Mouse (Mus musculus): Measurements from ENCODE around the gene Hoxd8. TPM values are rescaled to one million over a fixed set of nuclear protein-coding genes. Genes with fewer than 3 reads are reported as not detected.

The Hoxd8 gene
- 36.4 and 40.8 TPM in 2 replicates for polyA plus RNA-seq (2015; fragmentation: Nextera tagmentation; extraction: Ambion mirVana)

DNA sequence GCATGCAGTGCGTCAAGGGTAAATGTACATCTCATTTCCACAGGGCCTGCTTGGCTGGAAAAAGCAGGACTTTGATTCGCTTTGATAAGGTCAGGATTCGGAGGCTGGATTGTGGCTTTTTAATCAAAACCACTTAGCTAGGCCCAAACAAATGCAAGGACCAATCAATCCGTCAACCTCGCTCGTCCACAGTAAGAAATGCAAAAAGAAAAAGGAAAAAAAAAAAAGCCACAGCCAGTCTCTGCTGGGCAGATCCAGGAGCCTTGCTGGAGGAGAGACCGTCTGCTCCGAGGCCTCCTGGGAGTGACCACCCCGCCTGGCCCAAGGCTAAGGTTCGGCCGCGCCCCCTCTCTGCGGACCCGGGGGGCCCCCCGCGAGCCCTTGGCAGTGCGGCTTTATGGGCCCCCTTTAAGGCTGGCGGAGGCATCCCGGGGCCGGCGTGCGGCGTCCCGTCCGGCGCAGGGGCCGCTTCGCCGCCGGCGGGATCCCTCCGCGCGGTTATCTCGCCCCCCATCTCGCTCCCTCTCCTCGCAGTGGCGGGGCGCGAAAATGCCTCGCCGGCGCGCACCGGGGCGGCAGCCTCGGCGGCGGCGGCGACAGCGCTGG lies at the start of gene Hoxd8:
Gene Hoxd8 (plus strand): TSS at position 223 of the 606 bp plus-strand sequence.
- Histone ChIP-seq H3K4me3 (replicated peaks) (peak within 1 kb of the TSS; percentile 79), H3K27ac (peak within 1 kb of the TSS; percentile 100)

DNA sequence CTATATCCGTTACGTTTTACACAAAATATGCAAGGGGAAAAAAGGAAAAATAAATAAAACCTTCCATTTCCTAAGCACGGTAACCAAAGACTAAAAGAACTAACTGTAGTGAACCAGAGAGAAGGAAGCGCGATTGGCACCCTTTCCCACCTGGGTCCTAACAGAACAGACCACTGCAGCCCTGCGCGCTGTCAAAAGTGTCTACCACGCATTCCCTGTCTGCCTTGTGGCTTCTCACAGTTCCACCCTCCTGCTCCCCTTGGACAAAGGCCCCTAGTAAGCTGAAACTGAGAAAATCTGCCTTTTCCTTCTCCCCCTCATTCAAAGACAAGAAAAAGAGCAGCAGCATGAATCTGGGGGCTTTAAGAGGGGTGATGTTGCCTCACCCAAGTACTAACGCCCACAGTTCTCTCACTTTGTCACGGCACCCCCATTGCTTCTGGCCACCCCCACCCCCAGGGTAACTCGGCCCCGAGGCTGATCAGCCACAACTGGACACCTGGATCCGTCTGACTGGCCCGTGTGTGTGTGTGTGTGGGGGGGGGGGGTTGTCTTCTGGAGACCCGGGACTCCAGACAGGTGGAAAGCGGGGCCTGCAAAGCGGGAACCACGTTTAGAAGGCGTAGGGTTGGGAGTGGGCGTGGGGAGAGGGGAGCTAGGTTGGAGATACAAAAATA lies 49.5 kb upstream of the Hoxd8 start:
- Histone ChIP-seq H3K4me3 (replicated peaks) (no peak overlapping the region; the same call in 1 of the 2 replicates), H3K36me3 (no peaks in the 10 kb centered on the region), H3K27me3 (peaks cover 89% of the 10 kb centered on the region), H3K9me3 (replicated peaks) (no peaks in the 10 kb centered on the region), H3K9ac (no peak overlapping the region), H3K4me2 (no peak overlapping the region), H3K27ac (no peak overlapping the region), H3K4me1 (peaks cover 27% of the 10 kb centered on the region)
- 5% methylated on average over 20 of the region's 20 CpGs for WGBS
- ATAC-seq (replicated peaks; ENCODE audit: low FRiP score) = no peak

More for the DNA sequence above, at the start of gene Hoxd8:
- H3K4me1 ChIP-seq = peaks cover 54% of the 10 kb centered on the region
- peak within 1 kb of the TSS; percentile 95 for H3K9ac ChIP-seq
- no peaks in the 10 kb centered on the region for H3K36me3 ChIP-seq
- H3K4me2 ChIP-seq = peak within 1 kb of the TSS; percentile 75
- under 1% methylated on average over 36 of the region's 52 CpGs for WGBS
- 0 out of 2 replicates have a peak, but pooled peaks cover 7% of the 10 kb centered on the region for H3K27me3 ChIP-seq
- ATAC-seq (replicated peaks; ENCODE audit: low FRiP score) = peak; percentile 73
- no peaks in the 10 kb centered on the region for H3K9me3 ChIP-seq (replicated peaks)

DNA sequence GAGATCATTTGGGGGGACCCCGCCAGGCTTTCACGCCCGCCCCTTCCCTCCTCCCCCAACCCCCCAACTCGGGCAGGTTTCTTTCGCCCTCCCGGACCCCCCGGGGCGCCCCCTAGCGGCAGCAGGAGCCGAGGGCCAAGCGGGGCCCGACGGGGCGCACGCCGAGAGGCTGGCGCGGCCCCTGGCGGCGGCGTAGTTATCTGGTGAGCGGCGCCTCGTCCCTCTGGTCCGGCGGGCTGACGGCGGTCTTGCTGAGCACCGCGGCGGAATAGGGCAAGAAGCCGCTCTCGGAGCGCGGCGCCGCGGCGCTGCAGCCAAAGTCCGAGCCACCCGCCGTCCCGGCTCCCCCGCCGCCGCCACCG lies 49.0 kb upstream of the Hoxd8 start:
- Histone ChIP-seq H3K9ac (no peak overlapping the region), H3K27ac (no peak overlapping the region), H3K9me3 (replicated peaks) (no peaks in the 10 kb centered on the region), H3K4me2 (peak overlapping the region; percentile 64), H3K4me3 (replicated peaks) (peak overlapping the region; percentile 46), H3K36me3 (no peaks in the 10 kb centered on the region), H3K4me1 (peaks cover 27% of the 10 kb centered on the region), H3K27me3 (peaks cover 89% of the 10 kb centered on the region)
- WGBS = under 1% methylated on average over 46 of the region's 47 CpGs
- ATAC-seq (replicated peaks; ENCODE audit: low FRiP score) = peak; percentile 50; the same call in 1 of the 2 replicates

DNA sequence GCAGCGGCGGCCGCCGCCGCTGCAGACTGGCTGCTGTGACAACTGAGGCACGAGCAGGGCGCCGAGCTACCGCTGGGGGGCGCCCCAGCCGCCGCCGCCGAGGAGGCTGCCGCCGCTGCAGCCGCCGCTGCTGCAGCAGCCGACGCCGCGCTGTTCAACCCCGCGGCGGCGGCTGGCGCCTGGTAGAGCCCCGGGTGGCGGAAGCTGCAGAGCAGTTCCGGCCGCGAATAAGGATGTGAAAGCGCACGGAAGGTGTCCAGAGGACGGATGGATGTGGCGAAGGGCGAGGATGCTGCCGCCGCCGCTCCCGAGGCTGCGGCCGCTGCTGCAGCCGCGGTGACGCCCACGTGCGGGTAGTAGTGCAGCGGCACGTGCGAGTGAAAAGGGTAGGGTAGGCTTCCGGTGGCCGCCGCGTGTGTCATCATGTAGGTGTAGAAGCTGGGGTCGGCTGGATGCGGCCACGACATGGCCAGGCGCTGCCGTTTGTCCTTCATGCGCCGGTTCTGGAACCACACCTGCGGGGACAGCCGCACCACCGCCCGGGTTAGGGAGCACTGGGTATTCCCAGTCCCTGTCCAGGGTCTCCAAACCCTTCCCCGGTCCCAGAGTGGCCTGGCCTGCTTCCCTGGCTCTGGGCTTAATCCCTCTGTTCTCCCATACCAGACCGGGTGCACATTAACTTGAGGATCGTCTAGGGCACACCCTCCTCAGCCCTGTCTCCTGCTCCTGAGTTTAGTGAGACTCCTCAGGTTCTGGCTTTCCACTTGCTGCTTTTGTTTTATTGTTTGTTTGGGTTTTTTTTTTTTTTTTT lies 48.4 kb upstream of the Hoxd8 start:
- ATAC-seq (replicated peaks; ENCODE audit: low FRiP score) = peak; percentile 49; the same call in 1 of the 2 replicates
- Histone ChIP-seq H3K4me1 (peaks cover 30% of the 10 kb centered on the region), H3K4me2 (peak overlapping the region; percentile 64), H3K4me3 (replicated peaks) (peak overlapping the region; percentile 46), H3K27ac (no peak overlapping the region), H3K36me3 (no peaks in the 10 kb centered on the region), H3K9me3 (replicated peaks) (no peaks in the 10 kb centered on the region), H3K27me3 (peaks cover 89% of the 10 kb centered on the region), H3K9ac (no peak overlapping the region)
- 1% methylated on average over 61 of the region's 69 CpGs for WGBS

DNA sequence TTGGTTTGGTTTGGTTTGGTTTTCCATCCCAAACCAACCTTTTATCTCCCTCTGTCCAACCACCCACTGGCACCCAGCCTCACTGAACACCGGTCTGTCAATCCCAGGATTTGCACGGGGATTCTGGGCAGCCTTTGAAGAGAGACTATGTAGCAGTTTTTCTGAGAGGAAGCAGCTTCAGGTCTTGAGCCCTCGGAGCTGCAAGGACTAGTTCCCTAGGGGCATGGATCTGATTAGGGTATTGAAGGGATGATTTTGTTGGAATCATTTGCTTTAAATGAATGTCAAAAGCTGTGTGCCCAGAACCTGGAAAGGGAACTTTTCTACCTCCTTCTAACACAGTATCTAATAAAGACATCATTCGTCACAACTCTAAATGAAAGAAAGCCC lies 47.8 kb upstream of the Hoxd8 start:
- Histone ChIP-seq H3K4me1 (peaks cover 35% of the 10 kb centered on the region), H3K9ac (no peak overlapping the region), H3K27me3 (peaks cover 90% of the 10 kb centered on the region), H3K4me2 (no peak overlapping the region), H3K4me3 (replicated peaks) (no peak overlapping the region; the same call in 1 of the 2 replicates), H3K27ac (no peak overlapping the region), H3K36me3 (no peaks in the 10 kb centered on the region), H3K9me3 (replicated peaks) (no peaks in the 10 kb centered on the region)
- 3% methylated on average over 4 of the region's 4 CpGs for WGBS
- ATAC-seq (replicated peaks; ENCODE audit: low FRiP score) = no peak

DNA sequence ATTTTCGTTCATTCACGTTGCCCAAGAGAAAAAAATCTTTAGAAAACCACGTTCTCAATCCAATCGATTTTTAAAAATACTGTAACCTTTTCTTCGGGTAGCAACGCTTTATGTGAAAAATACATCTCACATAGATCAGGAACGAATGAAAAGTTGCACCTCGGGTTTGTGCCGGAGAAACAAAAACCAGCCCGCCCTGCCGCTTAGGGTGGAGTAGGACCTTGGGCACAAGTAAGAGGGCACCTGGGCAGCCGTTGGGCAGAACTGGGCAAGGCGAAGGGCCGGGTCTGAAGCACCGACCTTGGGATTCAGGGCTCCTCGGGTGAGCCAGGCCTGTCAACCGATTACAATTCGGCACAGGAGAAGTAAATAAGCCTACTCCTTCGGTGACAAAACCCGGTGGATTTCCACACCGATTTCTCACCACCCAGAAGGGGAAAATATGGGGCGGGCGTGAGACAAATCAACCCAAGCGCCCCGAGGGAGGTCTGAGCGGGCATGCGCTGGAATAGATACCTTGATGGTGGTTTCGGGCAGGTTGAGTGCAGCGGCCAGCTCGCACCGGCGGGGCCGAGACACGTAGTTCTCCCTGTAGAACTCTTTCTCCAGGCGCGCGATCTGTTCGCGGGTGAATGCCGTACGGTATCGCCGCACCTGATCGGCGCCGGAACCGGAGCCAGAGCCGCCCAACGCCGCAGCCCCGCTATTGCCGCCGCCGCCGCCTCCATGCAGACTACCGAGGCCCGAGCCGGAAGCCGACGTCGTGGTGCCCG lies 47.0 kb upstream of the Hoxd8 start:
- Histone ChIP-seq H3K4me3 (replicated peaks) (peak overlapping the region; percentile 20; the same call in 1 of the 2 replicates), H3K36me3 (no peaks in the 10 kb centered on the region), H3K27me3 (peaks cover 90% of the 10 kb centered on the region), H3K4me1 (peaks cover 36% of the 10 kb centered on the region), H3K27ac (no peak overlapping the region), H3K9me3 (replicated peaks) (no peaks in the 10 kb centered on the region), H3K9ac (no peak overlapping the region), H3K4me2 (peak overlapping the region; percentile 45)
- WGBS = 3% methylated on average over 62 of the region's 62 CpGs
- ATAC-seq (replicated peaks; ENCODE audit: low FRiP score) = no peak

DNA sequence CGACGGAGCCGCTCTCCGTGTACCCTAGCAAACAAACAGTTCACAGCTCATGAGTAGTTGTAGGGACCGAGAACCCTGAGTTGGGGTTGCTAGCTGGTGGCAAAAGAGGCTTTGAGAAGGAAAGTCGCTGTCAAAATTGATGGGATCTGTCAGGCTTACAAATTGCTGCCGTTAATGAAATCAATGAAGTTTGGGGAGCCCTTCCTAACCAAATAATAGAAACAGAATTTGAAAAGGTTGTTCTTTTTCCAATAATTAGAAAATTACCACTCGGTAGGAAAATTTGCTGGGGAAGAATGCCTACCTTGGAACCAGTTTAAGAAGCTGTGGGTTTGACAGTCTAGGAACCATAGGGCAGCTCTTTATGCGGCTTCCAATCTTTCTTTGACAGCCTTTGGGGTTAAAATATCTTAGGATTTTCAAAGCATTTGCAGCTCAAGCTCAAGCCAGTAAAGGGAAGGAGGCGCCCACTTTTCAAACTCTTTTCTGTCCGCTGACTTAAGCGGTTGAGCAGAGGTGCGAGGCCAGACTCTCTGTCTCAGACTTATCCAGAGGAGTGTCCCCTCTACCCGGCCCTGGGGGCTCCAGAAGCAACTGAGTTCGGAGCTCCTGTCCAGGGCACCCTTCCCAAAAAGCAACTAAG lies 46.3 kb upstream of the Hoxd8 start:
- ATAC-seq (replicated peaks; ENCODE audit: low FRiP score) = no peak
- Histone ChIP-seq H3K4me3 (replicated peaks) (peak overlapping the region; percentile 20; the same call in 1 of the 2 replicates), H3K27me3 (peaks cover 95% of the 10 kb centered on the region), H3K9me3 (replicated peaks) (no peaks in the 10 kb centered on the region), H3K9ac (no peak overlapping the region), H3K36me3 (no peaks in the 10 kb centered on the region), H3K4me2 (peak overlapping the region; percentile 45), H3K4me1 (peaks cover 36% of the 10 kb centered on the region), H3K27ac (no peak overlapping the region)
- WGBS = under 1% methylated on average over 15 of the region's 15 CpGs

DNA sequence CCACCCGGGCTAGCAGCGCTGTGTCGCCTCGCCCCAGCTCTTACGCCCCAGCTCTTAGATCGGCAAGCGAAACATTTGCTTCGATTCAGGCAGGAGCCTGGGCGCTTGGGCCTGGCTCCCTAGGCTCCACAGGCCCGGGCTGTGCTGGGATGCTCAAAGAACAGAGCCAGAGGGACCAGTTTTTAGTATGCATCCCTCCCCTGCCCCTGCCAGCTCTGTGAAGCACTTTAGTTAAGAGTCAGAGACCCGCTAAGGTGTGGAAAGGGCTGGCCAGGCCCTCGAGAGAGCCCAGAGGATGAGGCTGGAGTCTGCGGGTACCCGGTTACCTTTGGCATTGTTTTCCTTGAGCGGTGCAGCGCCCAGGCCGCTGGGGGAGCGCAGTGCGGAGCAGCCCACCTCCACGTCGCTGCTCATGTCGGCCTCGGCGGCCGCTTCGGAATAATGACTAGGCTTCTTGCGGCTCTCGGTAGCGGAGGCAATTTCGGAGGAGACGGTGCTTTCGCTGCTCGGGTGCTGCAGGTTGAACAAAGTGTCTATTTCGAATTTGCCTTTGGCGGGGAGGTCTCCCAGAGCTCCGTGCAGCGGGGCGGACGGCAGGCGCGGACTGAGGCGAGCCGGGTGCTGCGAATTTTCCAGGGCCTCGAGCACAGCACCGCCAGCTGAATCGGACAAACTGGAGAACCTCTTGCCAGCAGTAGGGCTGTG lies 45.6 kb upstream of the Hoxd8 start:
- Histone ChIP-seq H3K9me3 (replicated peaks) (no peaks in the 10 kb centered on the region), H3K4me2 (0 out of 2 replicates have a peak overlapping the region, but pooled peaks have one; percentile 12), H3K27me3 (peaks cover 99% of the 10 kb centered on the region), H3K4me3 (replicated peaks) (no peak overlapping the region), H3K27ac (no peak overlapping the region), H3K9ac (no peak overlapping the region), H3K36me3 (no peaks in the 10 kb centered on the region), H3K4me1 (peaks cover 40% of the 10 kb centered on the region)
- ATAC-seq (replicated peaks; ENCODE audit: low FRiP score) = no peak
- under 1% methylated on average over 47 of the region's 47 CpGs for WGBS

DNA sequence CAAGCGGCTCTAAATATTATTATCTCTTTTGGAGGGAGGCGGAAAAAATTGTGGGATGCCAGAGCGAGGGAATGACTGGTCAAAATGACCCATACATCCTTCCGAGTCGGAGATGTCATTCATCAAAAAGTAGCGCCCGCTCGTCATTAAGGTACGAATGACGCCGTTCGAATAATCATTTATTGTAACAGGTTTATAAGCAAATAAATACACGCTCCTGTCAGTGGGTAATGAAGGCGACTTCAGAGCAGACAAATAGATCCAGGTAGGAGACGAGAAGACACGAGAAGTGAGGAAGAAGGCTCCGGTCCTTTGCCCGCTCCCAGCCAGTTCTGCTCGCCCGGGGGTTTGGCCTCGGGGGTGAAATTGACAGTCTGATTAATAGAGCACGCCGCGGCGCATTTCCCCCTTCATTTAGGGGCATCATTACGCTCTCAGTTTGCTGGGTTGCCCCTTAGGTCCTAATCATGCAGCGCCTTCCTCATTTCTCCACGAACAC lies 44.9 kb upstream of the Hoxd8 start, which contains the start of gene Evx2:
Gene Evx2 (minus strand): TSS at position 51 of the 499 bp plus-strand sequence.
- H3K4me2 ChIP-seq = 0 out of 2 replicates have a peak within 1 kb of the TSS, but pooled peaks have one; percentile 12
- no peak for ATAC-seq (replicated peaks; ENCODE audit: low FRiP score)
- no peaks in the 10 kb centered on the region for H3K9me3 ChIP-seq (replicated peaks)
- H3K27me3 ChIP-seq = peaks cover 99% of the 10 kb centered on the region
- no peaks in the 10 kb centered on the region for H3K36me3 ChIP-seq
- H3K4me1 ChIP-seq = peaks cover 40% of the 10 kb centered on the region
- H3K27ac ChIP-seq = no peak within 1 kb of the TSS
- WGBS = 1% methylated on average over 28 of the region's 28 CpGs
- no peak within 1 kb of the TSS for H3K9ac ChIP-seq
- no peak within 1 kb of the TSS for H3K4me3 ChIP-seq (replicated peaks)

DNA sequence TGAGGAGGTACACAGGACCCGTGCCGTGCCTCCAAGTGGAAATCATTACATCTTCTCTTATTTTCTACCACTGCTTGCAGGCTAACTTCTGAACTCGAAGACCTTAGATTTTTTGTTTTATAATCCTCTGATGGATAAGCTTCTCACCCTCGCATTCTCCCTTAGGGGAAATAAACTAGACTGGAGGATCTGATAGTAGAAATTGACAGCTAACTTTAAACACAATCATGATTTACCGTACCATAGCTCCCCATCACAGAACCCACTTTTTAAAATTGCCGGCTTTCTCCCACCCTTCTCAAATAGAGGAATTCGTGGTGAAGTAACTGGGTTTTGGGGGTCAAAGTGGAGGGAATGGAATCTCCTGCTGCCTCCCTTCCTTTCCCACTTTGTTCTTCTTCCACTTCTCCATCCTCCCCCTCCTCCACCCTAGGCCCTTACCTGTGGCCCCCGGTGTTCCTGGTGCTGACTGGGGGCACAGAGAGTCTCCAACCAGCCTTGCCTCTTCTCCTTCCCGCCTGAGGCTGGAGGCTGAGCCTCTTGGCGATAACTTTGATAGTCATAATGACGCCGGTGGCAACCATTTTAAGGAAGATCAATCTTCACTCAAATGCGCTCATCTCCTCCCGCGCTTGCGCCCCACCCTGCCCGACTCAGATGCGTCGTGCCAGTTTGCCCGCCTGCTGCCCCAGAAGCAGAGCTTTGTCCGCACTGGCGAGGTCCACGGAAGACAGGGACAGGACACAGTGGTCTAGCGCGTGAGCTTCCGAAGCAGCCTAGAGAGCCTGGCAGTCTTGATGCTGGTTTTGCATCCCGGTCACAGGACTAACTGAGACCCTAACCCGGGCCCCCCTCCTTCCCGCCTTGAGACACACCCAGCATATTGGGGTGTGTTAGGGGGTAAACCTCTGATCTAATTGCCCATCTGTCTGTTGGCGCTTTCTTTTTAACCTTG lies 43.7 kb upstream of the Hoxd8 start:
- Histone ChIP-seq H3K4me2 (no peak overlapping the region), H3K9me3 (replicated peaks) (no peaks in the 10 kb centered on the region), H3K27me3 (peaks cover 99% of the 10 kb centered on the region), H3K27ac (no peak overlapping the region), H3K4me1 (peaks cover 35% of the 10 kb centered on the region), H3K9ac (no peak overlapping the region), H3K4me3 (replicated peaks) (no peak overlapping the region), H3K36me3 (no peaks in the 10 kb centered on the region)
- no peak for ATAC-seq (replicated peaks; ENCODE audit: low FRiP score)
- WGBS = under 1% methylated on average over 30 of the region's 30 CpGs

All from kidney, embryonic 15.5 days (tissue).